Mouse (Mus musculus) layer of hippocampus, adult 8-10 months (tissue): ENCODE results near the gene Bfsp2. TPM values are rescaled to one million over a fixed set of nuclear protein-coding genes. Genes with fewer than 3 reads are reported as not detected.

ENCODE experiments used
- DNase-seq, 2 experiments: peaks; one replicate each; pipeline ENCODE4 v3.0.0; 2022; ENCODE audit warnings: low spot score in 2 of 2
- total RNA-seq, 4 experiments: library from RNA; stranded (reverse); gene quantifications; 2 replicates each; pipeline ENCODE4 v1.2.4; 2022

Gene Bfsp2
- total RNA-seq, 4 experiments from 2014 or later = 2.0 to 4.5 (median 4.3) TPM

GRCm38 (mm10) chr9:103384141-103384796 lies 96.0 kb downstream of the Bfsp2 start:
- DNase-seq = no peak

GRCm38 (mm10) chr9:103383576-103383975 lies 96.6 kb downstream of the Bfsp2 start:
- no peak for DNase-seq

- DNase-seq = no peak
Observed at GRCm38 (mm10) chr9:103382989-103383388, 97.2 kb downstream of the Bfsp2 start.

- no peak for DNase-seq
Observed at GRCm38 (mm10) chr9:103380566-103380965, 99.7 kb downstream of the Bfsp2 start.

GRCm38 (mm10) chr9:103379199-103379598 lies 101.0 kb downstream of the Bfsp2 start:
- no peak for DNase-seq

GRCm38 (mm10) chr9:103378686-103379085 lies 101.5 kb downstream of the Bfsp2 start:
- DNase-seq = no peak

GRCm38 (mm10) chr9:103376346-103377320 lies 103.6 kb downstream of the Bfsp2 start:
- no peak for DNase-seq

Other genes with a start within 250 kb of the Bfsp2 start
- 100 to 1,000 TPM; 300 to 648 (median 402) TPM for gene Trf, start 250.0 kb downstream of the Bfsp2 start, total RNA-seq
- 1 to 10 TPM in 2 of 4 experiments, not detected in 2; 1.7 to 2.6 TPM for gene 1300017J02Rik, start 175.3 kb downstream of the Bfsp2 start, total RNA-seq
- gene Topbp1, start 175.2 kb downstream of the Bfsp2 start, total RNA-seq = 10 to 100 TPM; 19.1 to 28.8 (median 21.4) TPM
- 10 to 100 TPM; 62.8 to 73.0 (median 68.8) TPM for gene Cdv3, start 114.6 kb downstream of the Bfsp2 start, total RNA-seq